Mouse (Mus musculus): ENCODE results near the gene Sdad1. TPM values are rescaled to one million over a fixed set of nuclear protein-coding genes. Genes with fewer than 3 reads are reported as not detected.

Gene Sdad1
- total and polyA plus RNA-seq, 2 experiments = 5.7 to 6.3 TPM

GRCm38 (mm10) chr5:92282571-92282970 lies 27.7 kb downstream of the Sdad1 start:
- Histone ChIP-seq H3K27ac (replicated peaks; ENCODE audit: insufficient read depth, low read depth, low read length) (no peak overlapping the region), H3K79me2 (ENCODE audit: control insufficient read depth, insufficient read depth, low read length) (no peaks in the 10 kb centered on the region), H3K36me3 (ENCODE audit: control insufficient read depth, insufficient read depth, low read length) (peaks cover 12% of the 10 kb centered on the region), H3K4me1 (ENCODE audit: control insufficient read depth, insufficient read depth, low read length) (no peaks in the 10 kb centered on the region), H3K9ac (ENCODE audit: low read depth, low read length) (no peak overlapping the region), H3K4me3 (ENCODE audit: insufficient read depth, low read depth, low read length) (no peak overlapping the region), H3K27me3 (ENCODE audit: control insufficient read depth, insufficient read depth, low read length) (no peaks in the 10 kb centered on the region)
- TF ChIP-seq POLR2A (IDR thresholded peaks at IDR 0.05; ENCODE audit: extremely low read depth, insufficient read depth, low read length) (no peak), CTCF (IDR thresholded peaks at IDR 0.05; ENCODE audit: low read depth, low read length) (no peak)
- 60% methylated on average over 4 of the region's 4 CpGs for WGBS
- no peak for DNase-seq (ENCODE audit: extremely low read depth, low read depth, low spot score)

GRCm38 (mm10) chr5:92278942-92279537 lies 31.2 kb downstream of the Sdad1 start:
- no peaks in the 10 kb centered on the region for H3K36me3 ChIP-seq (ENCODE audit: control insufficient read depth, insufficient read depth, low read length)
- H3K4me1 ChIP-seq (ENCODE audit: control insufficient read depth, insufficient read depth, low read length) = no peaks in the 10 kb centered on the region
- 79% methylated on average over 10 of the region's 10 CpGs for WGBS
- no peaks in the 10 kb centered on the region for H3K79me2 ChIP-seq (ENCODE audit: control insufficient read depth, insufficient read depth, low read length)
- TF ChIP-seq CTCF (IDR thresholded peaks at IDR 0.05; ENCODE audit: low read depth, low read length) (no peak), POLR2A (IDR thresholded peaks at IDR 0.05; ENCODE audit: extremely low read depth, insufficient read depth, low read length) (no peak)
- H3K9ac ChIP-seq (ENCODE audit: low read depth, low read length) = no peak overlapping the region
- no peak overlapping the region for H3K4me3 ChIP-seq (ENCODE audit: insufficient read depth, low read depth, low read length)
- H3K27me3 ChIP-seq (ENCODE audit: control insufficient read depth, insufficient read depth, low read length) = no peaks in the 10 kb centered on the region
- H3K27ac ChIP-seq (replicated peaks; ENCODE audit: insufficient read depth, low read depth, low read length) = no peak overlapping the region
- peak; percentile 41 for DNase-seq (ENCODE audit: extremely low read depth, low read depth, low spot score)

- Histone ChIP-seq H3K36me3 (ENCODE audit: control insufficient read depth, insufficient read depth, low read length) (no peaks in the 10 kb centered on the region), H3K27ac (replicated peaks; ENCODE audit: insufficient read depth, low read depth, low read length) (peak within 1 kb of the TSS; percentile 69), H3K9ac (ENCODE audit: low read depth, low read length) (peak within 1 kb of the TSS; percentile 73), H3K27me3 (ENCODE audit: control insufficient read depth, insufficient read depth, low read length) (no peaks in the 10 kb centered on the region), H3K79me2 (ENCODE audit: control insufficient read depth, insufficient read depth, low read length) (no peaks in the 10 kb centered on the region), H3K4me1 (ENCODE audit: control insufficient read depth, insufficient read depth, low read length) (no peaks in the 10 kb centered on the region), H3K4me3 (ENCODE audit: insufficient read depth, low read depth, low read length) (peak within 1 kb of the TSS; percentile 66)
- 1% methylated on average over 54 of the region's 54 CpGs for WGBS
- DNase-seq (ENCODE audit: extremely low read depth, low read depth, low spot score) = peak; percentile 91
- peak; percentile 71 for TF ChIP-seq CTCF (IDR thresholded peaks at IDR 0.05; ENCODE audit: low read depth, low read length)
- peak; percentile 64 for TF ChIP-seq POLR2A (IDR thresholded peaks at IDR 0.05; ENCODE audit: extremely low read depth, insufficient read depth, low read length)
These were observed 32.6 kb downstream of the Sdad1 start, which contains the start of gene Naaa for GRCm38 (mm10) chr5:92277437-92278394. Gene Naaa (minus strand): TSS chr5:92278170.

- H3K27me3 ChIP-seq (ENCODE audit: control insufficient read depth, insufficient read depth, low read length) = no peaks in the 10 kb centered on the region
- H3K4me1 ChIP-seq (ENCODE audit: control insufficient read depth, insufficient read depth, low read length) = no peaks in the 10 kb centered on the region
- DNase-seq (ENCODE audit: extremely low read depth, low read depth, low spot score) = no peak
- H3K4me3 ChIP-seq (ENCODE audit: insufficient read depth, low read depth, low read length) = no peak overlapping the region
- 88% methylated on average over 7 of the region's 7 CpGs for WGBS
- no peaks in the 10 kb centered on the region for H3K79me2 ChIP-seq (ENCODE audit: control insufficient read depth, insufficient read depth, low read length)
- H3K36me3 ChIP-seq (ENCODE audit: control insufficient read depth, insufficient read depth, low read length) = no peaks in the 10 kb centered on the region
- TF ChIP-seq POLR2A (IDR thresholded peaks at IDR 0.05; ENCODE audit: extremely low read depth, insufficient read depth, low read length) (no peak), CTCF (IDR thresholded peaks at IDR 0.05; ENCODE audit: low read depth, low read length) (no peak)
- H3K9ac ChIP-seq (ENCODE audit: low read depth, low read length) = no peak overlapping the region
- no peak overlapping the region for H3K27ac ChIP-seq (replicated peaks; ENCODE audit: insufficient read depth, low read depth, low read length)
These were observed 39.8 kb downstream of the Sdad1 start for GRCm38 (mm10) chr5:92270496-92270895.

GRCm38 (mm10) chr5:92263761-92264359 lies 46.4 kb downstream of the Sdad1 start:
- no peaks in the 10 kb centered on the region for H3K79me2 ChIP-seq (ENCODE audit: control insufficient read depth, insufficient read depth, low read length)
- H3K4me3 ChIP-seq (ENCODE audit: insufficient read depth, low read depth, low read length) = no peak overlapping the region
- DNase-seq (ENCODE audit: extremely low read depth, low read depth, low spot score) = no peak
- H3K4me1 ChIP-seq (ENCODE audit: control insufficient read depth, insufficient read depth, low read length) = no peaks in the 10 kb centered on the region
- TF ChIP-seq CTCF (IDR thresholded peaks at IDR 0.05; ENCODE audit: low read depth, low read length) (no peak), POLR2A (IDR thresholded peaks at IDR 0.05; ENCODE audit: extremely low read depth, insufficient read depth, low read length) (no peak)
- no peak overlapping the region for H3K27ac ChIP-seq (replicated peaks; ENCODE audit: insufficient read depth, low read depth, low read length)
- H3K9ac ChIP-seq (ENCODE audit: low read depth, low read length) = no peak overlapping the region
- H3K36me3 ChIP-seq (ENCODE audit: control insufficient read depth, insufficient read depth, low read length) = peaks cover 5% of the 10 kb centered on the region; the same call in 1 of the 2 replicates
- 87% methylated on average over 4 of the region's 4 CpGs for WGBS
- no peaks in the 10 kb centered on the region for H3K27me3 ChIP-seq (ENCODE audit: control insufficient read depth, insufficient read depth, low read length)
